Mouse (Mus musculus): ENCODE measurements around the gene Otulin. TPM values are rescaled to one million over a fixed set of nuclear protein-coding genes. Genes with fewer than 3 reads are reported as not detected.

The Otulin gene
- polyA plus RNA-seq, 1 experiment: not detected

GRCm38 (mm10) chr15:27503801-27504730 lies 126.4 kb downstream of the Otulin start:
- Histone ChIP-seq H3K4me1 (ENCODE audit: control insufficient read depth, insufficient read depth, low read length) (peaks cover 29% of the 10 kb centered on the region), H3K27ac (ENCODE audit: insufficient read depth, low read depth, low read length) (no peak overlapping the region), H3K4me3 (ENCODE audit: insufficient read depth, low read depth, low read length) (no peak overlapping the region)
- WGBS: 84% methylated on average over 20 of the region's 20 CpGs
- TF ChIP-seq CTCF (IDR thresholded peaks at IDR 0.05; ENCODE audit: insufficient read depth, low read depth, low read length): no peak
- TF ChIP-seq POLR2A (IDR thresholded peaks at IDR 0.05; ENCODE audit: insufficient read depth, low read depth, low read length): no peak

- Histone ChIP-seq H3K4me3 (ENCODE audit: insufficient read depth, low read depth, low read length) (no peak overlapping the region), H3K27ac (ENCODE audit: insufficient read depth, low read depth, low read length) (no peak overlapping the region), H3K4me1 (ENCODE audit: control insufficient read depth, insufficient read depth, low read length) (peaks cover 28% of the 10 kb centered on the region)
- no peak for TF ChIP-seq CTCF (IDR thresholded peaks at IDR 0.05; ENCODE audit: insufficient read depth, low read depth, low read length)
- no peak for TF ChIP-seq POLR2A (IDR thresholded peaks at IDR 0.05; ENCODE audit: insufficient read depth, low read depth, low read length)
- WGBS: 51% methylated on average over 9 of the region's 9 CpGs
Measured at GRCm38 (mm10) chr15:27503221-27503620, 127.3 kb downstream of the Otulin start.

DNA sequence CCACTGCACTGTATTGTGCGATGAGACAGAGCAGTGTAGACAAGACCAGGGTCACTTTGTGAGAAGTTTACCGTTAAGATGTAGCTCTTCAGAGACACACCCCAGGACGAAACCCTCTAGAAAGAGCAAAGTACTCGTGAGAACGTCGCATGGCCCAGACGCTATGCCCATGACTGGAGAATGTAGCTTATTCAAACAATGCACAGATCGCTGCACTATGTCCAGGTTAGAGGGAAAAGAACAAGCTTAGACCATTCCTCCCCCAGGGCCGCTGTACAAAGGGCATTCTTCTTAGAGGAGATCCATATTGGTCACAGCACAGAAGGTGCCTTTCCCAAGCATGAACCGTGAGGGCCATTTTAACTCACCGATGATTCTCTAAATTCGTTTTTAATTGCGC lies 128.2 kb downstream of the Otulin start:
- 77% methylated on average over 13 of the region's 13 CpGs for WGBS
- peaks cover 26% of the 10 kb centered on the region for H3K4me1 ChIP-seq (ENCODE audit: control insufficient read depth, insufficient read depth, low read length)
- no peak overlapping the region for H3K27ac ChIP-seq (ENCODE audit: insufficient read depth, low read depth, low read length)
- H3K4me3 ChIP-seq (ENCODE audit: insufficient read depth, low read depth, low read length): no peak overlapping the region
- TF ChIP-seq POLR2A (IDR thresholded peaks at IDR 0.05; ENCODE audit: insufficient read depth, low read depth, low read length) (no peak), CTCF (IDR thresholded peaks at IDR 0.05; ENCODE audit: insufficient read depth, low read depth, low read length) (no peak)

DNA sequence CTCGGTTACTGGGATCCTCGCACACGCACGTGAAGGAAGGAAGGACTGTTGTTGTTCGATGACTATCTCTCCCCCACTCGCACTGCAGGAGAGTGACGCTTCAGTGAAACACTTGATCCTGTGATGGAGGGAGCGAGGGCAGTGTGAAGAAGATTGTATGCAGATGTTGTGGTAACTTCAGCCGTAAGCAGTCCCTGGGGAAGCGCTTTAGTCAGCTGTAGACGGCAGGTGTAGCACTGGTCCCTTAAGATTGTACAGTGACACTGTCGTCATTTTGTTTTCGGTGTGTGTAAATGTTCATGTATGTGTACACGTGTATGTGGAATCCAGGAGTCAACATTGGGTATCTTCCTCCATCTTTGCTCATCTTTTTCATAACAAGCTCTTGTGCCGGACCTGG lies 130.1 kb downstream of the Otulin start:
- WGBS: 89% methylated on average over 15 of the region's 15 CpGs
- no peak overlapping the region for H3K27ac ChIP-seq (ENCODE audit: insufficient read depth, low read depth, low read length)
- TF ChIP-seq POLR2A (IDR thresholded peaks at IDR 0.05; ENCODE audit: insufficient read depth, low read depth, low read length): no peak
- no peak for TF ChIP-seq CTCF (IDR thresholded peaks at IDR 0.05; ENCODE audit: insufficient read depth, low read depth, low read length)
- H3K4me1 ChIP-seq (ENCODE audit: control insufficient read depth, insufficient read depth, low read length): peaks cover 28% of the 10 kb centered on the region
- H3K4me3 ChIP-seq (ENCODE audit: insufficient read depth, low read depth, low read length): no peak overlapping the region

DNA sequence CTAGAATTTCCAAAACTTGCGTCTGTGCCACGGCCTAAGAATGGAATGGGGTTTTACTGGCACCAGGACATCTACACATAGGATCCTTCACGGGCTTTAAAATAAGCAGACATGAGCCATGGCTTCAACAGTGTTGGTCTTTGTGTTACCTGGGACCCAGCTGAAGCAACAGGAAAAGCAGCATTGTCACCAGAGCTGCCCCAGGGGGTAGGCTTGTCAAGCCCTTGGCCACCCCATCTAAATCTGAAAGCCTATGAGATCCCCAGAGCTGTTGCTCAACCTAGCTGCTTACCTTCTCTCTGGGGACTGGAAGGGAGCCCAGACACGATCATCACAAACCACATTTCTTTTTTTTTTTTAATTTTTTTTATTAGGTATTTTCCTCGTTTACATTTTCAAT lies 132.4 kb downstream of the Otulin start:
- peaks cover 31% of the 10 kb centered on the region for H3K4me1 ChIP-seq (ENCODE audit: control insufficient read depth, insufficient read depth, low read length)
- H3K27ac ChIP-seq (ENCODE audit: insufficient read depth, low read depth, low read length): no peak overlapping the region
- WGBS: 83% methylated on average over 5 of the region's 5 CpGs
- H3K4me3 ChIP-seq (ENCODE audit: insufficient read depth, low read depth, low read length): no peak overlapping the region
- TF ChIP-seq CTCF (IDR thresholded peaks at IDR 0.05; ENCODE audit: insufficient read depth, low read depth, low read length) (no peak), POLR2A (IDR thresholded peaks at IDR 0.05; ENCODE audit: insufficient read depth, low read depth, low read length) (no peak)

- peaks cover 27% of the 10 kb centered on the region for H3K4me1 ChIP-seq (ENCODE audit: control insufficient read depth, insufficient read depth, low read length)
- H3K4me3 ChIP-seq (ENCODE audit: insufficient read depth, low read depth, low read length): no peak overlapping the region
- TF ChIP-seq CTCF (IDR thresholded peaks at IDR 0.05; ENCODE audit: insufficient read depth, low read depth, low read length) (no peak), POLR2A (IDR thresholded peaks at IDR 0.05; ENCODE audit: insufficient read depth, low read depth, low read length) (no peak)
- WGBS: 76% methylated on average over 7 of the region's 7 CpGs
- no peak overlapping the region for H3K27ac ChIP-seq (ENCODE audit: insufficient read depth, low read depth, low read length)
Measured at GRCm38 (mm10) chr15:27497300-27497997, 133.0 kb downstream of the Otulin start.

DNA sequence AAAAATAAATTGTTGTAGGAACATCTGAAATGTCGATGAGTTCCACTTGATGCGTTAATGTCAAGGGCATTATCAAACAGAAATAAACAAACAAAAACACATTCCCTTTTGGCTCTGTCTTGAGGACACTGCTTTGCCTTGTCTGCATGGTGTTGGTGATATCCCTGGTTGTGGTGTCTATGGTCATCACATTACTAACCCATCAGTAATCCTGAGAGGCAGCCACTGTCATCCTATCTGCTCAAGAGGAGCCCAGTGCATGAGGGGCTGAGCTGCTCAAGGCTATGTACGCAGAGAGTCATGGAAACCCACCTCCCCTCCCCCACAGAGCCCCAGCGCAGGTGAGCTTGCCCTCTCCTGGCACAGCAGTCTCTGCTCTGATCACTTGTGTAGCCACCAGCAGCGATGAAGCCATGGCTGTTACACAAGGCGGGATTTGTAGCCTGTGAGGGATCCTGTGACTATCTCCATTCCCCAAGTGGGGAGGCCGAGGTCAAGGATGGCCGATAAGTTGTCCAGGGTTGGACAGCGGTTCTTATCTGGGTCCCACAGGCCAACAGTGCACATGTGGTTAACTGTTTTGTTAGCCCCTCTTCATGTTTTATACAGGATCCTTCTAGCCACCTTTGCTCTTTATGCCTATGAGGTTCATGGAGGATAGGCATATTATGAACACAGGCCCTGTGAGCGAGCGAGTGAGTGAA lies 133.7 kb downstream of the Otulin start:
- WGBS: 88% methylated on average over 11 of the region's 11 CpGs
- H3K4me3 ChIP-seq (ENCODE audit: insufficient read depth, low read depth, low read length): no peak overlapping the region
- no peak for TF ChIP-seq POLR2A (IDR thresholded peaks at IDR 0.05; ENCODE audit: insufficient read depth, low read depth, low read length)
- TF ChIP-seq CTCF (IDR thresholded peaks at IDR 0.05; ENCODE audit: insufficient read depth, low read depth, low read length): no peak
- H3K4me1 ChIP-seq (ENCODE audit: control insufficient read depth, insufficient read depth, low read length): peaks cover 24% of the 10 kb centered on the region
- H3K27ac ChIP-seq (ENCODE audit: insufficient read depth, low read depth, low read length): no peak overlapping the region

DNA sequence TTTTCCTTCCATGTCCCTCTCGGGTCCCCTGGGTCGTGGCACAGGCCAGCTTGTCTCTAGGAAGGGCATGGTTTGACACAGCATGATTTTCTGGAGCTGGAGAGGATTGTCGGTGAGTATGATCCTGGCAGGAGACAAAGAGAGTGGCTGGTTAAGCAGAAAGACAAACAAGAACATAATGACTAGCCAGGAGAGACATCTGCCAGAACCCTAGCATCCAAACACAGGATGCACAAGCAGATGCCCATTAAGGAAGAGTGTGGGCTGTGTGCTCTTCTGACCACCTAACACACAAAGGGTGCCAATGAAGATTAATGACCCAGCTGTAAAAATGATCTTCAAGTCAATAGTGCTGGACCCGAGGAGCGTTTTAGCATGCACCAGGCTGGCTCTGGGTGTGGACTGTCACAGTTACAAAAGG lies 134.5 kb downstream of the Otulin start:
- Histone ChIP-seq H3K27ac (ENCODE audit: insufficient read depth, low read depth, low read length) (no peak overlapping the region), H3K4me1 (ENCODE audit: control insufficient read depth, insufficient read depth, low read length) (peaks cover 20% of the 10 kb centered on the region), H3K4me3 (ENCODE audit: insufficient read depth, low read depth, low read length) (no peak overlapping the region)
- WGBS: 32% methylated on average over 5 of the region's 5 CpGs
- TF ChIP-seq CTCF (IDR thresholded peaks at IDR 0.05; ENCODE audit: insufficient read depth, low read depth, low read length) (no peak), POLR2A (IDR thresholded peaks at IDR 0.05; ENCODE audit: insufficient read depth, low read depth, low read length) (no peak)
